Mouse (Mus musculus): ENCODE data around the gene Mocs1. TPM values are rescaled to one million over a fixed set of nuclear protein-coding genes. Genes with fewer than 3 reads are reported as not detected.

Gene Mocs1
- polyA plus RNA-seq, 1 experiment: 3.0 TPM

DNA sequence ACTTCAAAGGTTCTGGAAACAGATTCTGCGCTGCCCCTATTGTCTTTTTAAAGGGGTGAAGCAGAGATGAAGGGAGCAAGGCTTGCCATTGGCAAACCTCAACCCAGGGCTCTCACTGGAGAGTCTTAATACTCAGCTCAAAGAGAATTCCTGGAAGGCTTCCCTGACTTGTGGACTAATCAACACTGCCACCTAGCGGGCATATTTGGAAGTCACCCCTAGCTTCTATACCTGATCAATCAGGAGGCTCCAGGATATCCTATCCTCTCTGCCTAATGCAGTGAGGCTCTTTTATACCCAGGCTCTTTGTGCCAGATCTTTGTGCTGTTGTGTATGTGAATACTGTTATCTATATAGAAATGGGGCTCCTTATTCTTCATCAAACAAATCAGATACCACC is 28.0 kb upstream of the Mocs1 start:
- H3K27me3 ChIP-seq (ENCODE audit: control insufficient read depth, insufficient read depth, low read length): no peaks in the 10 kb centered on the region
- no peak for TF ChIP-seq POLR2A (IDR thresholded peaks at IDR 0.05; ENCODE audit: control insufficient read depth, low read depth, low read length)
- TF ChIP-seq CTCF (IDR thresholded peaks at IDR 0.05; ENCODE audit: control insufficient read depth, insufficient read depth, insufficient replicate concordance, low read depth, low read length): no peak
- no peak overlapping the region for H3K4me3 ChIP-seq (ENCODE audit: control insufficient read depth, low read depth, low read length)
- H3K27ac ChIP-seq (ENCODE audit: control insufficient read depth, insufficient read depth, low read depth, low read length): no peak overlapping the region
- no peaks in the 10 kb centered on the region for H3K36me3 ChIP-seq (ENCODE audit: control insufficient read depth, insufficient read depth, low read length)
- no peaks in the 10 kb centered on the region for H3K4me1 ChIP-seq (ENCODE audit: control insufficient read depth, insufficient read depth, low read length)

DNA sequence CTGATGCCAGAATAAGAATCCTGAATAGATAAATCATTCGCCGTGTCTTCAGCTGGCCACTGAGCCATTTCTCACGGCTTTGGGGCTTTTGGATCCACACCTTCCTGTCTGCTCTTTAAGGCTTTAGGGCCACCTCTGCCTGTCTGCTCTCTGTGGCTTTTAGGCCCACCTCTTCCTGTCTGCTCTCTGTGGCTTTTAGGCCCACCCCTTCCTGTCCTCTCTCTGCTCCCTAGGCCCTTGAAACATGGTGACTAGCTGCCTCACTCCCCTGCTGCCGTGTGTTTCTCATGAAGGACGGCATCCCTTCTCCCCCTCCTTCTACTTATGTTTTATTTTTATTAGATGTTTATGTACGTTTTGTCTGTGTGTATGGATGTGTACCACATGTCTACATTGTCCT is 25.0 kb upstream of the Mocs1 start:
- H3K4me3 ChIP-seq (ENCODE audit: control insufficient read depth, low read depth, low read length): no peak overlapping the region
- no peaks in the 10 kb centered on the region for H3K4me1 ChIP-seq (ENCODE audit: control insufficient read depth, insufficient read depth, low read length)
- TF ChIP-seq POLR2A (IDR thresholded peaks at IDR 0.05; ENCODE audit: control insufficient read depth, low read depth, low read length) (no peak), CTCF (IDR thresholded peaks at IDR 0.05; ENCODE audit: control insufficient read depth, insufficient read depth, insufficient replicate concordance, low read depth, low read length) (no peak)
- no peaks in the 10 kb centered on the region for H3K36me3 ChIP-seq (ENCODE audit: control insufficient read depth, insufficient read depth, low read length)
- no peaks in the 10 kb centered on the region for H3K27me3 ChIP-seq (ENCODE audit: control insufficient read depth, insufficient read depth, low read length)
- no peak overlapping the region for H3K27ac ChIP-seq (ENCODE audit: control insufficient read depth, insufficient read depth, low read depth, low read length)

DNA sequence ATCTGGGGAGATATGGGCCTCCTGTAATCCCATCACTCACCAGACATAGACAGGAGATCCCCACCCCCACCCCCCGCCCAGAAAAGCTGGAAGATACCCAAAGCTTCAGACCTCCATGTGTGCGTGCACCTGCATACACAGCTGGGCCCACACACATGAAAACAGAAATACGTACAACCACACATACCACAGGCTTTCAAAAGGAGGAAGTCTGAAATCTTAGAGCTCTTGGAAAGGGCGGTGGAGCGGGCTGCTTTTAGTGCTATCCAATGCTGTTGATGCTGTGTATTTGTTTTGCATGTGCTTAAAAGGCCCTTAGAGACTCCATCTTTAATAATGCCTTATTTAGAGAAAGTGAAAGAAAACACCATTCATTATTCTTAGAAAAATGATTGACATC is 22.2 kb upstream of the Mocs1 start:
- TF ChIP-seq CTCF (IDR thresholded peaks at IDR 0.05; ENCODE audit: control insufficient read depth, insufficient read depth, insufficient replicate concordance, low read depth, low read length) (no peak), POLR2A (IDR thresholded peaks at IDR 0.05; ENCODE audit: control insufficient read depth, low read depth, low read length) (no peak)
- Histone ChIP-seq H3K4me3 (ENCODE audit: control insufficient read depth, low read depth, low read length) (no peak overlapping the region), H3K4me1 (ENCODE audit: control insufficient read depth, insufficient read depth, low read length) (no peaks in the 10 kb centered on the region; the same call in 1 of the 2 replicates), H3K36me3 (ENCODE audit: control insufficient read depth, insufficient read depth, low read length) (no peaks in the 10 kb centered on the region), H3K27me3 (ENCODE audit: control insufficient read depth, insufficient read depth, low read length) (no peaks in the 10 kb centered on the region), H3K27ac (ENCODE audit: control insufficient read depth, insufficient read depth, low read depth, low read length) (no peak overlapping the region)

DNA sequence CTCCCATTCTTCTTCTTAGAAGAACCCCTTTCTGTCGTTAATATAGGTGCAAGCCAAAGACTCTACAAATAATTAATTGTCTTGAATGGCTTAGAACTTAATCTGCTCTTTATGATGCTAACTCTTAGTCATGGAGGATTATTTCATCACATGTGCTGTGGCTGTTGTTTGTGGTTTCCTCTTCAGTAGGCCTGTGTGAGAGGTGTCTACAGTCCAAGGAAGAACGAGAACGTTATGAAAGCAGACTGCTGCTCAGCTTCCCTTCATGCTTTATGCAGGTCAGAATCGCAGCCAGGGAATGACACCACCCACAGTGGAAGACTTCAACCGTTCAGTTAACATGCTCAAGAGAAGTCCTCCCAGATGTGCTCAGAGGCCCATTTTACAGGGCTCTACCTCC is 15.2 kb upstream of the Mocs1 start:
- Histone ChIP-seq H3K4me3 (ENCODE audit: control insufficient read depth, low read depth, low read length) (no peak overlapping the region), H3K36me3 (ENCODE audit: control insufficient read depth, insufficient read depth, low read length) (no peaks in the 10 kb centered on the region)

DNA sequence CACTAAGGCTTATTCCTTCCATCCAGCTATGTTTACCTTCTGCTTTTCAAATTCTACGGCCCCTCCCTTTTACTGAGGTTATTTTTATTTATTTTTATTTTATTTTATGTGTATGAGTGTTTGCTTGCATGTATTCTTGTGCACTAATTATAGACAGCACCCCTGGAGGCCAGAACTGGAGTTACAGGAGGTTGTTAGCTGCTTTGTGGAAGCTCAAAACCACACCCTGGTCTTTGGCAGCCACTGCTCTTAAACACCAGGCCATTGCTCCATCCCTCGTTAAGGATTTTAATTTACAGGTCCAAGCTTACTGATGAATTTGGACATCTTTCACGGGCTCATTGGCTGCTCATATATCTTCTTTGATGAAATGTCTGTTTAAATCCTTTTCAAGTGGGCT is 14.6 kb upstream of the Mocs1 start:
- Histone ChIP-seq H3K4me1 (ENCODE audit: control insufficient read depth, insufficient read depth, low read length) (no peaks in the 10 kb centered on the region; the same call in 1 of the 2 replicates), H3K27ac (ENCODE audit: control insufficient read depth, insufficient read depth, low read depth, low read length) (no peak overlapping the region), H3K27me3 (ENCODE audit: control insufficient read depth, insufficient read depth, low read length) (no peaks in the 10 kb centered on the region), H3K4me3 (ENCODE audit: control insufficient read depth, low read depth, low read length) (no peak overlapping the region), H3K36me3 (ENCODE audit: control insufficient read depth, insufficient read depth, low read length) (no peaks in the 10 kb centered on the region)
- no peak for TF ChIP-seq CTCF (IDR thresholded peaks at IDR 0.05; ENCODE audit: control insufficient read depth, insufficient read depth, insufficient replicate concordance, low read depth, low read length)
- TF ChIP-seq POLR2A (IDR thresholded peaks at IDR 0.05; ENCODE audit: control insufficient read depth, low read depth, low read length): no peak

More for the DNA sequence above, 15.2 kb upstream of the Mocs1 start:
- no peaks in the 10 kb centered on the region; the same call in 1 of the 2 replicates for H3K4me1 ChIP-seq (ENCODE audit: control insufficient read depth, insufficient read depth, low read length)
- H3K27ac ChIP-seq (ENCODE audit: control insufficient read depth, insufficient read depth, low read depth, low read length): no peak overlapping the region
- TF ChIP-seq CTCF (IDR thresholded peaks at IDR 0.05; ENCODE audit: control insufficient read depth, insufficient read depth, insufficient replicate concordance, low read depth, low read length) (no peak), POLR2A (IDR thresholded peaks at IDR 0.05; ENCODE audit: control insufficient read depth, low read depth, low read length) (no peak)
- H3K27me3 ChIP-seq (ENCODE audit: control insufficient read depth, insufficient read depth, low read length): no peaks in the 10 kb centered on the region

DNA sequence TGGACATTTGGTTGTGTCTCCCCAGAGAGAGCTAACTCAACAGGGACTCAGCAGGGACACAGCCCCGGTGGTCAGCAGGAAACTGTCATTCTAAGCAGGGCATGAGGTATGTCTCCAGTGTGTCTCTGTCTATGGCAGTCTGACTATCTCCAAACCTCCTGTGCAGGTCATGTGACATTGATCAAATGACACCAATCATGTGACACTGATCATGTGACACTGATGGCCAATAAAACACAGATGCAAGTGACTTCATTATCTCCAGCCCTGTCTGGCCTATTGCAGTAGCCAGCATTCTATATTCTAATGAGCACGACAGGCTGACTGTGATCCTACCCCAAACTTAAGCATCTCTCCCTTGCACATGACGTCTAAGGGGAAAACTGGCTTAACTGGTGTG is 11.9 kb upstream of the Mocs1 start:
- no peaks in the 10 kb centered on the region for H3K36me3 ChIP-seq (ENCODE audit: control insufficient read depth, insufficient read depth, low read length)
- TF ChIP-seq POLR2A (IDR thresholded peaks at IDR 0.05; ENCODE audit: control insufficient read depth, low read depth, low read length) (no peak), CTCF (IDR thresholded peaks at IDR 0.05; ENCODE audit: control insufficient read depth, insufficient read depth, insufficient replicate concordance, low read depth, low read length) (no peak)
- no peaks in the 10 kb centered on the region for H3K27me3 ChIP-seq (ENCODE audit: control insufficient read depth, insufficient read depth, low read length)
- H3K4me3 ChIP-seq (ENCODE audit: control insufficient read depth, low read depth, low read length): no peak overlapping the region
- H3K4me1 ChIP-seq (ENCODE audit: control insufficient read depth, insufficient read depth, low read length): no peaks in the 10 kb centered on the region
- no peak overlapping the region for H3K27ac ChIP-seq (ENCODE audit: control insufficient read depth, insufficient read depth, low read depth, low read length)

DNA sequence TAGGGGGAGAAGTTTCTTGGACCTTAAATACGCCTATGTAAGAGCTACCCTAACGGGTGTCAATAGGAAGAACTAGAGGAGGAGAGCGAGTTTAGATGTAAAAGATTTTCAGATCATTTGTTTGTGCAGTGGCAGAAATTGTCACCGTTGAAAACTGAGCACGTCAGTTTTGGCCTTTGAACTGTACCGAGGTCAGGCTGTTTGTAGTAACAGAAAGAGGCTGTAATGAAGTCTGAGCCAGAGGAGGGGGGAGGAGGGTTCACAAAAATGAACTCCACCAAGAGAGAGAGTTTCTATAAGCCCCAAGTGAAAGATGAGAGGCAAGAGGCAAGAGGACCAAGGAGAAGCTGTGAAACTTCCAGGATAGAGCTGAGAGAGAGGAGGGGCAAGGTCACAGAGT is 8.3 kb upstream of the Mocs1 start:
- TF ChIP-seq CTCF (IDR thresholded peaks at IDR 0.05; ENCODE audit: control insufficient read depth, insufficient read depth, insufficient replicate concordance, low read depth, low read length): no peak
- Histone ChIP-seq H3K4me3 (ENCODE audit: control insufficient read depth, low read depth, low read length) (no peak overlapping the region), H3K4me1 (ENCODE audit: control insufficient read depth, insufficient read depth, low read length) (no peaks in the 10 kb centered on the region), H3K27me3 (ENCODE audit: control insufficient read depth, insufficient read depth, low read length) (no peaks in the 10 kb centered on the region), H3K36me3 (ENCODE audit: control insufficient read depth, insufficient read depth, low read length) (no peaks in the 10 kb centered on the region), H3K27ac (ENCODE audit: control insufficient read depth, insufficient read depth, low read depth, low read length) (no peak overlapping the region)

Data from testis, adult 2 months (tissue).